Mouse (Mus musculus): ENCODE results near the gene Tent4a. TPM values are rescaled to one million over a fixed set of nuclear protein-coding genes. Genes with fewer than 3 reads are reported as not detected.

Tent4a gene
- polyA plus RNA-seq, 1 experiment, result 1.1 TPM

DNA sequence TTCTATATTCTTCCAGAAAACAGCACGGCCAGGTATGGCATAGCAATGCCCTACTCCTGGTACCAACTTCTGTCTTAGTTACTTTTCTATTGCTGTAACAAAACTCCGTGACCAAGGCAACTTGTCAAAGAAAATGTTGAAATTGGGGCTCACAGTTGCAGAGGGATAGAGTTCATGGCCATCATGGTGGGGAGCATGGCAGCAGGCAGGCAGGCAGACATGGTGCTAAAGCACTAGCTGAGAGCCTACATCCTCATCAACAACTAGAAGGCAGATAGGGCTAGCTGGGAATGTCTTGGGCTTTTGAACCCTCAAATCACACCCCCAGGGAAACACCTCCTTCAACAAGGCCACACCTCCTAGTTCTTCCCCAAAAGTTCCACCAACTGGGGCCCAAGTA lies 16.4 kb upstream of the Tent4a start:
- Histone ChIP-seq H3K4me3 (replicated peaks) (no peak overlapping the region), H3K36me3 (ENCODE audit: control insufficient read depth) (no peaks in the 10 kb centered on the region), H3K9me3 (ENCODE audit: control insufficient read depth, low read length) (no peaks in the 10 kb centered on the region), H3K27me3 (ENCODE audit: control insufficient read depth) (no peaks in the 10 kb centered on the region), H3K4me1 (ENCODE audit: control insufficient read depth) (no peaks in the 10 kb centered on the region)
- TF ChIP-seq GATA1 (IDR thresholded peaks at IDR 0.05; ENCODE audit: low read length) (no peak), TAL1 (IDR thresholded peaks at IDR 0.05; ENCODE audit: low read length) (no peak)

DNA sequence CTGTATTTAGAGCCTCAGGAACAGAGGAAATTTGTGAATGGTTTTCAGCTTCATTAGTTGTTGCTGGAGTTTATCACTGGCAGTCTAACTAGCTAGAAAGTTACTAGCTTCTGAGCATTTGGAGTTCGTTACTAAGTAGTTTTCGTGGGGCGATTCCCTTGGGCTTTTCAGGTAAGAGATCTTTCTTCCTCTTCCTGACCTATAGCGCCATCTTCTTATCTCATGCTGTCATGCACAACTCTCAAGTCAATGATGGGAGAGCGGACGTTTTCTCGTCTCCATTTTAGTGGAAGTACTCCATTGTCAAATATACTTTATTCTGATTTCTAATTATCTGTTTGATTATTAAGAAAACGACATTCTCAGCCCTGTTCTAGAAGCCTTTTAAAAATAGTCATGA lies 15.6 kb upstream of the Tent4a start:
- no peak for TF ChIP-seq TAL1 (IDR thresholded peaks at IDR 0.05; ENCODE audit: low read length)
- TF ChIP-seq GATA1 (IDR thresholded peaks at IDR 0.05; ENCODE audit: low read length), result no peak
- Histone ChIP-seq H3K9me3 (ENCODE audit: control insufficient read depth, low read length) (no peaks in the 10 kb centered on the region), H3K27me3 (ENCODE audit: control insufficient read depth) (no peaks in the 10 kb centered on the region), H3K4me1 (ENCODE audit: control insufficient read depth) (no peaks in the 10 kb centered on the region), H3K4me3 (replicated peaks) (no peak overlapping the region), H3K36me3 (ENCODE audit: control insufficient read depth) (no peaks in the 10 kb centered on the region)

DNA sequence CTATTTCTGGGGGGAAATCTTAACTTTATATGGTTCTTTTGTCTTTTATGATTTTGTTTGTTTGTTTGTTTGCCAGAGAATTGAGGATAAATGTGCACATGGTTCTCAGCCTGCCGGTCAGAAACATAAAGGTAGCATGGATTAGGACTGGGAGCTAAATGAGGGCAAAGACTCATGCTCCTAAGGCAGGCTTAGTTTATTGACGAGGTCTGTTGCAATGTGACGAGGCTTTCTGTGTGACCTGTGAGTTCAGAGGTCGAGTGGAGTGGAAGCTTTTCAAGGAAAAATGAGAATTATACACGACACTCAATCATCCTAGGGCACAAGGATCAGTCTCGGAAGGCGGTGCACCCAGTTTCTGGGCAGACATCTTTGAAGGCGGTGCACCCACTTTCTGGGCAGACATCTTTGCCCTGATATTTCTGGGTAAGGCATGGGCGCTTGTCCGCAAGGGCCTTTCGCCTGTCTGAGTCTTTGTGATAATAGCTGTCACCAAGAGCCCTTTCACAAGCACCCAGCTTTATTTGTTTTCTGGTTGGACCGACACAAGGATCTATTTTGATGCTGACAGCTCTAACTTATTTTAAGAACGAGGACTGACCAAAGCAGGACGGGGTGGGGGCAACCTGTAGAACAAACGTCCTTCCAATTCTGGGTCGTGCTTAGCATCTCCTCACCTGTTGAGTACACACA lies 13.2 kb upstream of the Tent4a start:
- H3K36me3 ChIP-seq (ENCODE audit: control insufficient read depth), result no peaks in the 10 kb centered on the region
- TF ChIP-seq GATA1 (IDR thresholded peaks at IDR 0.05; ENCODE audit: low read length) (no peak), TAL1 (IDR thresholded peaks at IDR 0.05; ENCODE audit: low read length) (no peak)

DNA sequence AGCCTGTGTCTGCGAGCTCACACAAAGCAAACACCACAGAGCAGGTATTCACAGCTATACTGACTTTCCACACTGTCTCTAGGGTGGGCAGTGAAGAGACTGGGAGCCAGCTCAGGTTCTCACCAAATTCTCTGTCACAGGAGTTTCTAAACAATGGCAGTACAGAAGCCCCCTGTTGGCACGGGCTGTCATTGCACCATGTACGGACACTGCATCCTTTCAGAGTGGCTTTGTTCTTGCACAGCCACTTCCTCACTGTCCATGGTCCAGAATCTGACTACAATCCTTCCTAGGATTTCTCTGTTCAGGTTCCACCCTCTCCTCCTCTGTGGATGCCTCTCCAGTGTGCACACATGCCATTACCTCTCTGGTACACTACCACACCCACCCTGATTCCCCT lies 10.6 kb upstream of the Tent4a start:
- no peak overlapping the region for H3K4me3 ChIP-seq (replicated peaks)
- H3K9me3 ChIP-seq (ENCODE audit: control insufficient read depth, low read length), result no peaks in the 10 kb centered on the region
- TF ChIP-seq TAL1 (IDR thresholded peaks at IDR 0.05; ENCODE audit: low read length) (no peak), GATA1 (IDR thresholded peaks at IDR 0.05; ENCODE audit: low read length) (no peak)
- H3K27me3 ChIP-seq (ENCODE audit: control insufficient read depth), result no peaks in the 10 kb centered on the region
- H3K36me3 ChIP-seq (ENCODE audit: control insufficient read depth), result no peaks in the 10 kb centered on the region
- peaks cover 3% of the 10 kb centered on the region for H3K4me1 ChIP-seq (ENCODE audit: control insufficient read depth)

More for the DNA sequence above, 13.2 kb upstream of the Tent4a start:
- H3K4me1 ChIP-seq (ENCODE audit: control insufficient read depth), result no peaks in the 10 kb centered on the region
- H3K9me3 ChIP-seq (ENCODE audit: control insufficient read depth, low read length), result no peaks in the 10 kb centered on the region
- H3K4me3 ChIP-seq (replicated peaks), result no peak overlapping the region
- no peaks in the 10 kb centered on the region for H3K27me3 ChIP-seq (ENCODE audit: control insufficient read depth)

DNA sequence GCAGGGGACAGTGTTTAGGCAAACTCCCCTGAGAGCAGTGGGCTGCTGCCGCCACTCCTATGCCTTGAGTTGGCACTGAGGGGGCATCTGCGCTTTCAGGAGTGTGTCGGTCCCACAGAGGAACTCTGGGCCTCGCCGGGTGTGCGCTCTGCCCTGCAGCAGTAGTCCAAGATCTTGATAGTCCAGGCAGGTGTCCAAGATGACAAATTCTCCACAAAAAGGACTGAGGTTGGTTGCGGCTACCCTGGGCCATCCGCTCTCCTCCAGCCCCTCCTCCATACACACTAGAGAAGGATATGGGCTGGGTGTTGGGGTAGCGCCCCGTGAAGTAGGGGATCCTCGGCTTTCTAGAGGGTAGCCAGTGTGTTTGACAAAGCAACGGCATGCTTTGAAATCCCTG lies 9.2 kb upstream of the Tent4a start:
- H3K36me3 ChIP-seq (ENCODE audit: control insufficient read depth), result no peaks in the 10 kb centered on the region
- peaks cover 6% of the 10 kb centered on the region for H3K4me1 ChIP-seq (ENCODE audit: control insufficient read depth)
- TF ChIP-seq TAL1 (IDR thresholded peaks at IDR 0.05; ENCODE audit: low read length) (no peak), GATA1 (IDR thresholded peaks at IDR 0.05; ENCODE audit: low read length) (no peak)
- H3K4me3 ChIP-seq (replicated peaks), result no peak overlapping the region
- H3K9me3 ChIP-seq (ENCODE audit: control insufficient read depth, low read length), result no peaks in the 10 kb centered on the region
- H3K27me3 ChIP-seq (ENCODE audit: control insufficient read depth), result no peaks in the 10 kb centered on the region

DNA sequence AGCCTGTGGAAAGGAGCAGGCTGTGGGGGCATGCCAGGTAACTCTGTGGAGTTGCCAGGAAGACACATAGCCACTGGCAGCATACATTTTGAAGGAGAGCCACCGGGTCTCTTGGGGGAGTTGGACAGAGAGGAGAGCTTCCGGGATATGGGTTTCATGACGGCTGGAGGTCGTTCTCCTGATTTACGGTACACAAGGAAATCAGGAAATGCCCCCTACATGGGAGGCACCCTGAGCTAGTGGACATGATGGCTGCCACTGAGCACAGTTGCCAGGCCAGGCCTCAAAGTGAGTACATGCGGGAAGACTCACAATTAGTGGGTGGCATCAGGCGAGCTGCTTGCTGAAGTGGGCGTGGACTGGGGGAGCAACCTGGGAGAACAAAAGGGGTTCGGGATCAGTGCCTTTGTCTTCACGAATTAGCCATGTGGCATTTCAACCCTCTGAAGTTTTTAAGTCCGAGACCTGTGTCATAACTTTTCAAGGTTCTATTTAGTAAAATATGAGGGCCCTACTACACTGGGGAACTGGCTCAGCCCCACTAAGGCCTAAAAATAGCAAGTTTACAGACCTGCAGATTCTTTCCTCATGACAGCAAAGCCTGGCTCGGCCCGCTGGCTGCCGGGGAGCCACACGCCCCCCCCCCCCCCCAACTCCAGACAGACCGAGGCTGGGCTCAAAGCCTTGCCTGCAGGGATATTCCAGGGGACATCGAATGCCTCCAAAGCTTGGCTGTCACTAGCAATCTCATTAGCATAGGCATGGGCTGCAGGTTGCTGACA lies 8.3 kb upstream of the Tent4a start:
- TF ChIP-seq GATA1 (IDR thresholded peaks at IDR 0.05; ENCODE audit: low read length), result no peak
- TF ChIP-seq TAL1 (IDR thresholded peaks at IDR 0.05; ENCODE audit: low read length), result no peak
- Histone ChIP-seq H3K9me3 (ENCODE audit: control insufficient read depth, low read length) (no peaks in the 10 kb centered on the region), H3K4me3 (replicated peaks) (no peak overlapping the region), H3K36me3 (ENCODE audit: control insufficient read depth) (no peaks in the 10 kb centered on the region), H3K4me1 (ENCODE audit: control insufficient read depth) (peaks cover 13% of the 10 kb centered on the region), H3K27me3 (ENCODE audit: control insufficient read depth) (no peaks in the 10 kb centered on the region)

DNA sequence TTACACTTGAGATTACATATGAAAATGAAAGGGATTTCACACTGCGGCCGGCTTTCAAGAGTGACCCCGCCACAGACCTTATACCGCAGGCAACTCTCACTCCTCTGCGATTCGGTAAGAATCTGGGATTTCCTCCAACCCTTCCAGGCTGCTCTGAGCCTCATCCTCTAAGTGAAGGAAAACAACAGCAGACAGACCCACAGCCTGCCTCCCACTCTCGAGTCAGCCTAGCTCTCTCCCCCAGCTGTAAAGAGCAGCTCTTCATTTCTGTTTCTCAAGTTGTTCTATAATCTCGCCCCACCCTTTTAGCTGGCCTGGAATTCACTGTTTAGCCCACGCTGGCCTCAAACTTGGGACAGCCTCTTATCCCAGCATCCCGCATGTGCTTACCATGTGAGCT lies 7.4 kb upstream of the Tent4a start:
- TF ChIP-seq GATA1 (IDR thresholded peaks at IDR 0.05; ENCODE audit: low read length), result no peak
- no peak for TF ChIP-seq TAL1 (IDR thresholded peaks at IDR 0.05; ENCODE audit: low read length)
- Histone ChIP-seq H3K9me3 (ENCODE audit: control insufficient read depth, low read length) (no peaks in the 10 kb centered on the region), H3K36me3 (ENCODE audit: control insufficient read depth) (no peaks in the 10 kb centered on the region), H3K4me3 (replicated peaks) (no peak overlapping the region), H3K4me1 (ENCODE audit: control insufficient read depth) (peaks cover 13% of the 10 kb centered on the region), H3K27me3 (ENCODE audit: control insufficient read depth) (no peaks in the 10 kb centered on the region)

DNA sequence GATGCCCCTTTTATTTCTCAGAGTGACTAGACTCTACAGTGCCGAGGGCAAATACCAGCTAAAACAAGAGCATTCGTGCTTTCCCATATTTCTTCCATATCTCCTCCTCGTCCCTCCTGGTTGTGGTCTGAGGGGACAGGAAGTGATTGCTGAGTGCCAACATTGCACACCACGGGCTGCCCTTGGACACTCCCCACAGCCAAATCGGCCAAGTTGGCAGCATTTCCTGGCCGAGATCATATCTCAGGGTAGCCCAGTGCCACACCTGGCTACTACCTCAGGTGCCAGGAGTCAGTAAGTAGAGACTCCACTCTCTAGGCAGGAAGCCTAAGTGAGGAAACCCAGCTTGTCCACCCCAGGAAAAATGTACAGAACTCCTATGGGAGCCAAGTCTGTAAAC lies 6.8 kb upstream of the Tent4a start:
- Histone ChIP-seq H3K27me3 (ENCODE audit: control insufficient read depth) (no peaks in the 10 kb centered on the region), H3K4me1 (ENCODE audit: control insufficient read depth) (peaks cover 14% of the 10 kb centered on the region), H3K4me3 (replicated peaks) (no peak overlapping the region), H3K9me3 (ENCODE audit: control insufficient read depth, low read length) (no peaks in the 10 kb centered on the region), H3K36me3 (ENCODE audit: control insufficient read depth) (no peaks in the 10 kb centered on the region)
- TF ChIP-seq TAL1 (IDR thresholded peaks at IDR 0.05; ENCODE audit: low read length) (no peak), GATA1 (IDR thresholded peaks at IDR 0.05; ENCODE audit: low read length) (no peak)

DNA sequence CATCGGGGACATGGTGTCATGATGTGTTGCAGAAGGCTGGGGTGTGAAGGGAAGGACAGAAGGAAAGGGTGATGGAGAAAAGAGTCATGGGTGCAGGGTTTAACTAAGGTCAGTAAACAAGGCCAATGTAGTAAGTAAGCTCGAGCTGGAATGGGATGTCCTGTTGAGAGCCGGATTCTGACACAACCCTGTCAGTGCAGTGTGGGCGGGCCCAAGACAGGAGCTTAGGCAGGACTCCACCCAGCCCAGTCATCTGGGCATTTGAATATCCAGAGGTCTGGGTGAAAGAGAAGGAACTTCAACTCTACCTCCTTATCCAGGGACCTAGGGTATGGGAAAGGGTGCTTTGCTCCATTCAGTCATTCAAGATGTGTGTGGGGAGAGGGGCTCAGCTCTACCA lies 3.9 kb upstream of the Tent4a start:
- no peaks in the 10 kb centered on the region for H3K27me3 ChIP-seq (ENCODE audit: control insufficient read depth)
- H3K4me1 ChIP-seq (ENCODE audit: control insufficient read depth), result peaks cover 32% of the 10 kb centered on the region
- no peak overlapping the region for H3K4me3 ChIP-seq (replicated peaks)
- no peaks in the 10 kb centered on the region for H3K9me3 ChIP-seq (ENCODE audit: control insufficient read depth, low read length)
- no peaks in the 10 kb centered on the region for H3K36me3 ChIP-seq (ENCODE audit: control insufficient read depth)
- TF ChIP-seq TAL1 (IDR thresholded peaks at IDR 0.05; ENCODE audit: low read length) (no peak), GATA1 (IDR thresholded peaks at IDR 0.05; ENCODE audit: low read length) (no peak)
